Comparison of ENCODE assay signal across 18 mouse cellular contexts in the genomic region with DNA sequence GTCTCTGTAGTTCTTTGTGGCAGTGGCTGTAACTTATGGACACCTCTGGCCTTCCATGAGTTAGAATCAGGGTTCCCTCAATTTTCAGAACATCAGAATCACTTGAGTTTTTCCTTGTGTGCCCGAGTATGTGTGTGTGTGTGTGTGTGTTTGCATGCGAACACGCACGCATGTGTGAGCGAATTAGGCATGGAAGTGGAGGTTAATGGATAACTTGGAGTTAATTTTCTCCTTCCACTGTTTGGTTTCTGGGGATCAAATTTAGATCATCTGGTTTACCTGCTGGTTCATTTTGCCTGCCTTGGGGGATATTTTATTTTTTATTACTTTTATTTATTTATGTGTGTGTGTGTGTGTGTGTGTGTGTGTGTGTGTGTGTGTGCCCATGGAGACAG. TPM values are rescaled to one million over a fixed set of nuclear protein-coding genes. Genes with fewer than 3 reads are reported as not detected.
DNase-seq lines count a peak whose midpoint lies in the region; ATAC-seq and TF ChIP-seq lines count a peak whose summit lies in the region.
"Had no signal": no experiment of that assay in that cellular context is flagged by ENCODE, and none has a peak within 500 bp of the region (broad histone marks: within the 10 kb centered on the region; RNA-seq: fewer than 3 reads in every experiment).

No protein-coding gene starts in this region.

- H3K36me3 ChIP-seq in heart, embryonic 12.5 days, result 0 out of 2 replicates have a peak, but pooled peaks cover 2% of the 10 kb centered on the region
- no peaks in the 10 kb centered on the region for H3K36me3 ChIP-seq in kidney, embryonic 15.5 days
- H3K36me3 ChIP-seq: hindbrain, embryonic 12.5 days; hindbrain, embryonic 15.5 days had no signal

- 95% methylated on average over 5 of the region's 5 CpGs for WGBS in heart, embryonic 12.5 days
- 71% methylated on average over 5 of the region's 5 CpGs for WGBS in kidney, embryonic 15.5 days

- peaks cover 73% of the 10 kb centered on the region for H3K4me1 ChIP-seq in heart, embryonic 12.5 days (replicated peaks)
- peaks cover 71% of the 10 kb centered on the region for H3K4me1 ChIP-seq in kidney, embryonic 15.5 days
- peaks cover 23% of the 10 kb centered on the region for H3K4me1 ChIP-seq in embryonic fibroblast, embryonic 13.5 days (ENCODE audit: control insufficient read depth, insufficient read depth, low read length)
- H3K4me1 ChIP-seq: hindbrain, embryonic 15.5 days had no signal

- no peaks in the 10 kb centered on the region for H3K9me3 ChIP-seq in heart, embryonic 12.5 days (replicated peaks)
- no peaks in the 10 kb centered on the region for H3K9me3 ChIP-seq in kidney, embryonic 15.5 days (replicated peaks)
- H3K9me3 ChIP-seq: heart, embryonic 10.5 days; hindbrain, embryonic 12.5 days; hindbrain, embryonic 15.5 days had no signal

- no peak for ATAC-seq in heart, embryonic 12.5 days (ENCODE audit: insufficient number of reproducible peaks, low FRiP score)
- ATAC-seq in kidney, embryonic 15.5 days (replicated peaks; ENCODE audit: low FRiP score), result no peak
- no peak for ATAC-seq in granulocyte monocyte progenitor cell, adult 5-6 weeks (replicated peaks; ENCODE audit: poor library complexity, severe bottlenecking)
- ATAC-seq: activated CD4-positive, CD25-positive, alpha-beta regulatory T cell, adult 4 months; forebrain, embryonic 14.5 days; forebrain, postnatal 0 days had no signal

- 0 out of 2 replicates have a peak overlapping the region, but pooled peaks have one; percentile 4 for H3K27ac ChIP-seq in heart, embryonic 12.5 days (ENCODE audit: poor library complexity, severe bottlenecking)
- peak overlapping the region; percentile 57 for H3K27ac ChIP-seq in kidney, embryonic 15.5 days
- H3K27ac ChIP-seq in embryonic fibroblast, embryonic 13.5 days (ENCODE audit: insufficient read depth, low read length), result peak overlapping the region; percentile 51
- H3K27ac ChIP-seq: heart, adult 2 months; heart, embryonic 10.5 days; hindbrain, embryonic 12.5 days; hindbrain, embryonic 15.5 days had no signal

- DNase-seq in heart, adult 18-20 months, result no peak
- DNase-seq in kidney, adult 18-20 months, result no peak
- DNase-seq: cerebellum, adult 18-20 months; cerebellum, adult 9-10 months; cerebellum, postnatal 14 days; forebrain, postnatal 0 days; gastrocnemius, adult 2 months; gastrocnemius, postnatal 14 days; heart, adult 2 months had no signal

- H3K9ac ChIP-seq in heart, embryonic 12.5 days, result no peak overlapping the region
- no peak overlapping the region for H3K9ac ChIP-seq in kidney, embryonic 15.5 days
- H3K9ac ChIP-seq: forebrain, postnatal 0 days; hindbrain, embryonic 12.5 days; hindbrain, embryonic 15.5 days had no signal

- no peaks in the 10 kb centered on the region for H3K27me3 ChIP-seq in heart, embryonic 12.5 days (replicated peaks)
- no peaks in the 10 kb centered on the region for H3K27me3 ChIP-seq in kidney, embryonic 15.5 days
- H3K27me3 ChIP-seq: hindbrain, embryonic 12.5 days; hindbrain, embryonic 15.5 days had no signal

- TF ChIP-seq CTCF in embryonic fibroblast, embryonic 13.5 days (IDR thresholded peaks at IDR 0.05; ENCODE audit: borderline replicate concordance, insufficient read depth, low read length), result no peak

- H3K4me2 ChIP-seq in heart, embryonic 12.5 days, result no peak overlapping the region
- no peak overlapping the region for H3K4me2 ChIP-seq in kidney, embryonic 15.5 days
- H3K4me2 ChIP-seq: hindbrain, embryonic 12.5 days; hindbrain, embryonic 15.5 days had no signal

- no peak for TF ChIP-seq POLR2A in embryonic fibroblast, embryonic 13.5 days (IDR thresholded peaks at IDR 0.05; ENCODE audit: low read depth, low read length)

- H3K4me3 ChIP-seq in heart, embryonic 12.5 days, result no peak overlapping the region
- no peak overlapping the region for H3K4me3 ChIP-seq in kidney, embryonic 15.5 days (replicated peaks)
- no peak overlapping the region for H3K4me3 ChIP-seq in embryonic fibroblast, embryonic 13.5 days (ENCODE audit: insufficient read depth, low read length)
- H3K4me3 ChIP-seq: gastrocnemius, adult 2 months; heart, adult 2 months; heart, embryonic 10.5 days; hindbrain, embryonic 12.5 days; hindbrain, embryonic 15.5 days had no signal

RNA-seq across cellular contexts. Expression of gene Tcf7l2, which starts 53.3 kb away (rescaled TPM):
- 59.7 and 64.7 TPM in 2 replicates for polyA plus RNA-seq in heart, embryonic 12.5 days (2016; fragmentation: Nextera tagmentation; extraction: Ambion mirVana)
- total RNA-seq in heart, adult 18-20 months (2021), result 10 to 100 TPM; 11.9 to 13.2 TPM
- polyA plus RNA-seq in kidney, embryonic 15.5 days (2015; fragmentation: Nextera tagmentation; extraction: Ambion mirVana), result 61.3 and 61.7 TPM in 2 replicates
- 29.8 and 41.1 TPM in 2 replicates for polyA plus RNA-seq in embryonic fibroblast, embryonic 13.5 days (2011; ENCODE audit: insufficient read length, low read depth, missing spikeins)
- 9.3 and 11.7 TPM in 2 replicates for total RNA-seq in granulocyte monocyte progenitor cell, adult 5-6 weeks (2014; fragmentation: Nextera tagmentation)
- 0.73 and 2.9 TPM in 2 replicates for total RNA-seq in granulocyte monocyte progenitor cell, adult 5-6 weeks (2017)

Comparison
In these comparisons a context has a peak if more than half of its experiments do, and no peak if none do; other contexts are left out.
1. H3K27ac ChIP-seq: peak in every context shown above with its lines; median percentile 57 in kidney, embryonic 15.5 days; 51 in embryonic fibroblast, embryonic 13.5 days; 4 in heart, embryonic 12.5 days.